In the genomic region with DNA sequence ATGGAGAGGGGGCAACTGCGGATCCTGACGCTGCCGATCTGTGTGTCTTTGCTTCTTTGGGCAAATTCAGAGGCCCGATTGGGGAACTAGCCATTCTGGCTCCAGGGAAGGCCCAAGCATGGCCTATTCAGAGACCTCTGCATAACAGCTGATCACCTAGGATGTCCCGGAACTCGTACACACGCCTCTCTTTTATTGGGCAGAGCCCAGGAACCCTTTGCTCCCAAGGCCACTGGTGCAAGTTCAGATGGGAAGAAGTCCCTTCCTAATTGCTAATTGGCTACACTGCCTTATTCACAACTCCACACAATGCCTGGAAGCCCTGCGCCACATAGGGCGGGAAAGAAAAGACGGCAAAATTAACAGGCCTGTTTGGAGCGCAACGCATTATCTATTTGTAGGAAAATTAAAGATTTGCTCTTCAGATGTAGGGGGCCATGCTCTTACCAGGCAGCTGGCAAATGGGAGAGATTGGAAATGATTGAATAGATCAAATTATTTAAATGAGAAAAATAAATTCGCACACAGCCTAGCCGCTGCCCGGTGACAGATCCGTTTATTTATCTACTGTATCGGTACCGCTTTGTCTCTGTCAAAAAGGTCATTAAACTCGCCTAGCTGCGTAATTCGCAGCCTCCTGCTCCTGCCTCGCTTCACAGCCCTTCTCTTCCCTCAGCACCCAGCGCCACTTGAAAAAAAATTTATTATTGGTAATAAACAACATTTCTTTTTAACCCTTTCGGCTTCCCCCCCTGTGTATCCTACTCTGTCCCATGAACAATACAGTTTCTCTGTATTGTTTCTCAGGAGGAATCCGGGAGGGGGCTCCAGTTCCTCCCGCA, we compare ENCODE assay signal across 14 mouse cellular contexts. TPM values are rescaled to one million over a fixed set of nuclear protein-coding genes. Genes with fewer than 3 reads are reported as not detected.
DNase-seq lines count a peak whose midpoint lies in the region; ATAC-seq and TF ChIP-seq lines count a peak whose summit lies in the region.
"Had no signal": no experiment of that assay in that cellular context is flagged by ENCODE, and none has a peak within 500 bp of the region (broad histone marks: within the 10 kb centered on the region; RNA-seq: fewer than 3 reads in every experiment).

No protein-coding gene starts in this region.

- H3K9ac ChIP-seq in embryonic facial prominence, embryonic 14.5 days (ENCODE audit: low read depth, low read length): no peak overlapping the region
- peak overlapping the region; percentile 71 for H3K9ac ChIP-seq in hindbrain, embryonic 15.5 days
- H3K9ac ChIP-seq in neural tube, embryonic 14.5 days (replicated peaks; ENCODE audit: low read depth, low read length): peak overlapping the region; percentile 66; the same call in 1 of the 2 replicates
- H3K9ac ChIP-seq: limb, embryonic 12.5 days had no signal

- peak overlapping the region; percentile 71; the same call in 1 of the 2 replicates for H3K4me2 ChIP-seq in embryonic facial prominence, embryonic 14.5 days (ENCODE audit: low read depth, low read length)
- peak overlapping the region; percentile 78 for H3K4me2 ChIP-seq in hindbrain, embryonic 15.5 days
- H3K4me2 ChIP-seq in neural tube, embryonic 14.5 days (ENCODE audit: low read depth, low read length): peak overlapping the region; percentile 67

- WGBS in embryonic facial prominence, embryonic 14.5 days: 4% methylated on average over 26 of the region's 26 CpGs
- 4% methylated on average over 26 of the region's 26 CpGs for WGBS in hindbrain, embryonic 15.5 days
- 2% methylated on average over 26 of the region's 26 CpGs for WGBS in neural tube, embryonic 14.5 days

- no peak for ATAC-seq in embryonic facial prominence, embryonic 14.5 days (ENCODE audit: low read depth)
- no peak for ATAC-seq in hindbrain, embryonic 15.5 days (ENCODE audit: low FRiP score, low read depth)
- 0 out of 2 replicates have a peak, but pooled peaks have one; percentile 4 for ATAC-seq in neural tube, embryonic 14.5 days (ENCODE audit: low read depth)
- ATAC-seq in megakaryocyte-erythroid progenitor cell, adult 5-6 weeks (replicated peaks; ENCODE audit: low FRiP score, low TSS enrichment, poor library complexity, severe bottlenecking): no peak

- peaks cover 100% of the 10 kb centered on the region for H3K27me3 ChIP-seq in embryonic facial prominence, embryonic 14.5 days (replicated peaks; ENCODE audit: control insufficient read depth, insufficient read depth, low read length)
- peaks cover 34% of the 10 kb centered on the region; the same call in 1 of the 2 replicates for H3K27me3 ChIP-seq in hindbrain, embryonic 15.5 days
- peaks cover 21% of the 10 kb centered on the region for H3K27me3 ChIP-seq in neural tube, embryonic 14.5 days (ENCODE audit: control insufficient read depth, insufficient read depth, low read length)

- no peaks in the 10 kb centered on the region for H3K9me3 ChIP-seq in embryonic facial prominence, embryonic 14.5 days (ENCODE audit: control insufficient read depth, low read length)
- no peaks in the 10 kb centered on the region for H3K9me3 ChIP-seq in hindbrain, embryonic 15.5 days
- no peaks in the 10 kb centered on the region for H3K9me3 ChIP-seq in neural tube, embryonic 14.5 days (ENCODE audit: control insufficient read depth, low read length)
- H3K9me3 ChIP-seq: limb, embryonic 12.5 days had no signal

- TF ChIP-seq CTCF in layer of hippocampus, adult 2 months (conservative IDR thresholded peaks at IDR 0.05): no peak

- H3K27ac ChIP-seq in layer of hippocampus, adult 2 months: no peak overlapping the region
- no peak overlapping the region for H3K27ac ChIP-seq in embryonic facial prominence, embryonic 14.5 days (replicated peaks; ENCODE audit: low read depth, low read length)
- peak overlapping the region; percentile 90 for H3K27ac ChIP-seq in hindbrain, embryonic 15.5 days (replicated peaks)
- peak overlapping the region; percentile 89 for H3K27ac ChIP-seq in neural tube, embryonic 14.5 days (ENCODE audit: low read depth, low read length)
- H3K27ac ChIP-seq: heart, adult 2 months; limb, embryonic 12.5 days had no signal

- H3K36me3 ChIP-seq in embryonic facial prominence, embryonic 14.5 days (ENCODE audit: control insufficient read depth, insufficient read depth, low read length): no peaks in the 10 kb centered on the region
- no peaks in the 10 kb centered on the region for H3K36me3 ChIP-seq in hindbrain, embryonic 15.5 days
- no peaks in the 10 kb centered on the region for H3K36me3 ChIP-seq in neural tube, embryonic 14.5 days (ENCODE audit: control insufficient read depth, insufficient read depth, low read length)
- H3K36me3 ChIP-seq: limb, embryonic 12.5 days had no signal

- no peak for DNase-seq in layer of hippocampus, adult 2 months (ENCODE audit: low spot score in 2 of 2)
- DNase-seq in layer of hippocampus, adult 9-11 months: no peak
- no peak for DNase-seq in embryonic facial prominence, embryonic 14.5 days (ENCODE audit: low spot score)
- DNase-seq in thymus, adult 18-20 months: no peak
- DNase-seq in layer of hippocampus, postnatal 14 days (ENCODE audit: low spot score in 2 of 2): no peak
- DNase-seq: adrenal gland, adult 8-10 months; cerebellum, adult 11 months; heart, adult 2 months; lung, postnatal 36 days had no signal

- H3K4me3 ChIP-seq in layer of hippocampus, adult 2 months: peak overlapping the region; percentile 49
- peak overlapping the region; percentile 43; the same call in 1 of the 2 replicates for H3K4me3 ChIP-seq in embryonic facial prominence, embryonic 14.5 days (ENCODE audit: low read depth, low read length)
- H3K4me3 ChIP-seq in hindbrain, embryonic 15.5 days: peak overlapping the region; percentile 56
- peak overlapping the region; percentile 46 for H3K4me3 ChIP-seq in neural tube, embryonic 14.5 days (ENCODE audit: low read depth, low read length)
- H3K4me3 ChIP-seq: erythroblast, embryonic 14.5 days; heart, adult 2 months had no signal

- peaks cover 7% of the 10 kb centered on the region; the same call in 1 of the 2 replicates for H3K4me1 ChIP-seq in embryonic facial prominence, embryonic 14.5 days (ENCODE audit: control insufficient read depth, insufficient read depth, low read length)
- peaks cover 97% of the 10 kb centered on the region for H3K4me1 ChIP-seq in hindbrain, embryonic 15.5 days (replicated peaks)
- H3K4me1 ChIP-seq in neural tube, embryonic 14.5 days (ENCODE audit: control insufficient read depth, insufficient read depth, low read length): peaks cover 56% of the 10 kb centered on the region

RNA-seq across cellular contexts. Expression of gene Grik3, which starts 1.5 kb away (rescaled TPM):
- 10 to 100 TPM; 24.8 to 25.3 TPM for total RNA-seq in layer of hippocampus, adult 2 months (2021)
- polyA plus RNA-seq in embryonic facial prominence, embryonic 14.5 days (2014; fragmentation: Nextera tagmentation; extraction: Ambion mirVana): 0.39 and 0.59 TPM in 2 replicates
- 5.4 and 5.5 TPM in 2 replicates for polyA plus RNA-seq in hindbrain, embryonic 15.5 days (2015; fragmentation: Nextera tagmentation; extraction: Ambion mirVana)
- 6.1 and 8.0 TPM in 2 replicates for polyA plus RNA-seq in neural tube, embryonic 14.5 days (2014; fragmentation: Nextera tagmentation; extraction: Ambion mirVana)
- not detected in 2 replicates for total RNA-seq in megakaryocyte-erythroid progenitor cell, adult 5-6 weeks (2014; fragmentation: Nextera tagmentation)
- total RNA-seq in megakaryocyte-erythroid progenitor cell, adult 5-6 weeks (2017): not detected in 2 replicates
- total RNA-seq in layer of hippocampus, postnatal 14 days (2021): 10 to 100 TPM; 19.4 to 24.6 TPM
- polyA plus RNA-seq: erythroblast, embryonic 14.5 days; limb, embryonic 12.5 days had no signal

Comparison
In these comparisons a context has a peak if more than half of its experiments do, and no peak if none do; other contexts are left out.
1. H3K27ac ChIP-seq: peak in hindbrain, embryonic 15.5 days (single experiment) and neural tube, embryonic 14.5 days (single experiment); none in layer of hippocampus, adult 2 months (single experiment) and embryonic facial prominence, embryonic 14.5 days (single experiment).
2. RNA of gene Grik3, which starts 1.5 kb away (total RNA-seq): 24.8 to 25.3 TPM in layer of hippocampus, adult 2 months and 19.4 to 24.6 TPM in layer of hippocampus, postnatal 14 days; not detected in megakaryocyte-erythroid progenitor cell, adult 5-6 weeks; every median in the first group is over 10 times any median in the second.
3. Peak in every context shown above with its lines, with median percentiles within 50 percentile points of each other: H3K4me3 ChIP-seq and H3K4me2 ChIP-seq.